In the genomic region with DNA sequence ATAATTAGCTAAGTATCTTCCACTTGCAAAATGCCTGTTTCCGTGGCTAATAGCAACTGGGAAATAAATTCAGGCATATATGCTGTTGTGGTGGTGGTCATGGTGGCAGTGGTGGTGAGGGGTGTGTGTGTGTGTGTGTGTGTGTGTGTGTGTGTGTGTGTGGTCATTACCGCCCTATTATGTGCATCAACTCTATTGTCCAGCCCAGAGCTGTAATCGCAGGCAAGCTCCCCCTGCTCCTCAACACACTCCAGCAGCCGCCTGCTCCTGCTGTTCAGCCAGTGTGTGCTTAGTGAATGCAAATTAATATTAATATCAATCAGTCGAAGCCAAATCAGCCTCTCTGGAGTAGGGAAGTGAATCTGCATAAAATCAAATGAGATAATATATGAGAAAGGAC, we compare ENCODE assay signal across 23 mouse cellular contexts.
DNase-seq lines count a peak whose midpoint lies in the region; ATAC-seq lines count a peak whose summit lies in the region.
"Had no signal": no experiment of that assay in that cellular context is flagged by ENCODE, and none has a peak within 500 bp of the region (broad histone marks: within the 10 kb centered on the region; RNA-seq: fewer than 3 reads in every experiment).

No protein-coding gene starts in this region.

- H3K4me1 ChIP-seq in neural tube, embryonic 13.5 days (replicated peaks) = no peaks in the 10 kb centered on the region
- H3K4me1 ChIP-seq in hindbrain, embryonic 11.5 days (replicated peaks; ENCODE audit: control insufficient read depth, insufficient read depth, low read length) = no peaks in the 10 kb centered on the region
- no peaks in the 10 kb centered on the region for H3K4me1 ChIP-seq in midbrain, embryonic 12.5 days
- H3K4me1 ChIP-seq: embryonic facial prominence, embryonic 10.5 days; limb, embryonic 12.5 days; liver, embryonic 13.5 days; lung, embryonic 15.5 days; stomach, embryonic 15.5 days had no signal

- H3K4me2 ChIP-seq in neural tube, embryonic 13.5 days = no peak overlapping the region
- H3K4me2 ChIP-seq in hindbrain, embryonic 11.5 days (replicated peaks; ENCODE audit: low read depth, low read length) = no peak overlapping the region
- H3K4me2 ChIP-seq in midbrain, embryonic 12.5 days (replicated peaks) = no peak overlapping the region
- H3K4me2 ChIP-seq: limb, embryonic 12.5 days; liver, embryonic 13.5 days; lung, embryonic 15.5 days; stomach, embryonic 15.5 days had no signal

- DNase-seq in neural tube, embryonic 10.5 days (ENCODE audit: extremely low spot score, low spot score) = no peak
- peak; percentile 4 for DNase-seq in hindbrain, embryonic 11.5 days (ENCODE audit: low spot score)
- peak; percentile 5 for DNase-seq in retina, postnatal 1 day
- no peak for DNase-seq in urinary bladder, postnatal 36 days (ENCODE audit: low spot score in 2 of 2)
- no peak for DNase-seq in urinary bladder, adult 18-20 months (ENCODE audit: low spot score in 2 of 2)
- no peak for DNase-seq in adrenal gland, postnatal 14 days
- DNase-seq: cerebellum, adult 8-10 months; gastrocnemius, adult 2 months; heart, adult 18-20 months; liver, embryonic 13.5 days; right cerebral cortex, postnatal 25 days; thymus, adult 18-20 months; thymus, postnatal 4 days had no signal

- ATAC-seq in neural tube, embryonic 13.5 days (ENCODE audit: low read depth) = peak; percentile 53; the same call in 1 of the 2 replicates
- no peak for ATAC-seq in hindbrain, embryonic 11.5 days (ENCODE audit: low FRiP score)
- peak; percentile 74 for ATAC-seq in midbrain, embryonic 12.5 days (ENCODE audit: low FRiP score, low read depth)
- ATAC-seq: intestine, postnatal 0 days had no signal

- no peak overlapping the region for H3K27ac ChIP-seq in neural tube, embryonic 13.5 days (replicated peaks)
- H3K27ac ChIP-seq in hindbrain, embryonic 11.5 days (ENCODE audit: low read depth, low read length) = no peak overlapping the region
- H3K27ac ChIP-seq in midbrain, embryonic 12.5 days (replicated peaks) = no peak overlapping the region
- H3K27ac ChIP-seq: embryonic facial prominence, embryonic 10.5 days; gastrocnemius, adult 2 months; kidney, postnatal 0 days; limb, embryonic 12.5 days; liver, embryonic 13.5 days; lung, embryonic 15.5 days; macrophage; stomach, embryonic 15.5 days had no signal

- H3K4me3 ChIP-seq in neural tube, embryonic 13.5 days = no peak overlapping the region
- H3K4me3 ChIP-seq in hindbrain, embryonic 11.5 days (ENCODE audit: low read depth, low read length) = no peak overlapping the region
- H3K4me3 ChIP-seq in midbrain, embryonic 12.5 days = no peak overlapping the region
- H3K4me3 ChIP-seq: embryonic facial prominence, embryonic 10.5 days; gastrocnemius, adult 2 months; limb, embryonic 12.5 days; liver, embryonic 13.5 days; lung, embryonic 15.5 days; stomach, embryonic 15.5 days had no signal

- no peaks in the 10 kb centered on the region for H3K9me3 ChIP-seq in neural tube, embryonic 13.5 days
- H3K9me3 ChIP-seq in hindbrain, embryonic 11.5 days (ENCODE audit: control insufficient read depth, low read length) = no peaks in the 10 kb centered on the region
- H3K9me3 ChIP-seq in midbrain, embryonic 12.5 days = no peaks in the 10 kb centered on the region
- H3K9me3 ChIP-seq: embryonic facial prominence, embryonic 10.5 days; G1E; limb, embryonic 12.5 days; liver, embryonic 13.5 days; lung, embryonic 15.5 days; stomach, embryonic 15.5 days had no signal

- no peak overlapping the region for H3K9ac ChIP-seq in neural tube, embryonic 13.5 days
- H3K9ac ChIP-seq in hindbrain, embryonic 11.5 days (ENCODE audit: low read depth, low read length) = no peak overlapping the region
- no peak overlapping the region for H3K9ac ChIP-seq in midbrain, embryonic 12.5 days (replicated peaks)
- H3K9ac ChIP-seq: limb, embryonic 12.5 days; liver, embryonic 13.5 days; lung, embryonic 15.5 days; stomach, embryonic 15.5 days had no signal

- no peaks in the 10 kb centered on the region for H3K36me3 ChIP-seq in neural tube, embryonic 13.5 days
- H3K36me3 ChIP-seq in hindbrain, embryonic 11.5 days (ENCODE audit: control insufficient read depth, insufficient read depth, low read length) = no peaks in the 10 kb centered on the region
- no peaks in the 10 kb centered on the region for H3K36me3 ChIP-seq in midbrain, embryonic 12.5 days
- H3K36me3 ChIP-seq: embryonic facial prominence, embryonic 10.5 days; G1E; limb, embryonic 12.5 days; liver, embryonic 13.5 days; lung, embryonic 15.5 days; stomach, embryonic 15.5 days had no signal

- whole genome bisulfite sequencing in neural tube, embryonic 13.5 days = 42% methylated on average over 5 of the region's 5 CpGs
- WGBS in hindbrain, embryonic 11.5 days = 62% methylated on average over 5 of the region's 5 CpGs
- WGBS in midbrain, embryonic 12.5 days = 50% methylated on average over 5 of the region's 5 CpGs

- no peaks in the 10 kb centered on the region for H3K27me3 ChIP-seq in neural tube, embryonic 13.5 days
- no peaks in the 10 kb centered on the region for H3K27me3 ChIP-seq in hindbrain, embryonic 11.5 days (ENCODE audit: control insufficient read depth, insufficient read depth, low read length)
- H3K27me3 ChIP-seq in midbrain, embryonic 12.5 days = no peaks in the 10 kb centered on the region
- H3K27me3 ChIP-seq: limb, embryonic 12.5 days; liver, embryonic 13.5 days; lung, embryonic 15.5 days; stomach, embryonic 15.5 days had no signal

Comparison
In these comparisons a context has a peak if more than half of its experiments do, and no peak if none do; other contexts are left out.
1. DNase-seq: peak in hindbrain, embryonic 11.5 days (single experiment) and retina, postnatal 1 day (single experiment); none in neural tube, embryonic 10.5 days (single experiment), urinary bladder, postnatal 36 days (0 of 2), urinary bladder, adult 18-20 months (0 of 2) and adrenal gland, postnatal 14 days (single experiment).